Mouse (Mus musculus) C2C12 (cell line): ENCODE measurements around the gene Arl5c.

Source experiments
- CEBPB ChIP-seq: IDR thresholded peaks from one replicate; pipeline ENCODE4 v1.6.1; 2011; ENCODE audit warnings: low read depth, mild to moderate bottlenecking, control low read depth, moderate library complexity
- CTCF ChIP-seq: IDR thresholded peaks from one replicate; pipeline ENCODE4 v1.5.1; 2011; ENCODE audit not compliant: control insufficient read depth, insufficient read depth, insufficient read length
- FOSL1 ChIP-seq: IDR thresholded peaks from one replicate; pipeline ENCODE4 v1.8.0; 2011; ENCODE audit warnings: mild to moderate bottlenecking, low read length; ENCODE audit not compliant: poor library complexity, insufficient read depth, severe bottlenecking
- MAX ChIP-seq: IDR thresholded peaks from one replicate; pipeline ENCODE4 v1.6.1; 2011; ENCODE audit warnings: mild to moderate bottlenecking, control low read depth
- MYOD1 ChIP-seq: IDR thresholded peaks from one replicate; pipeline ENCODE4 v1.6.1; 2011; ENCODE audit warnings: low read depth; ENCODE audit not compliant: control insufficient read depth, insufficient read length
- MYOG ChIP-seq: IDR thresholded peaks from one replicate; pipeline ENCODE4 v1.6.1; 2011; ENCODE audit not compliant: control insufficient read depth, insufficient read length; ENCODE audit errors: extremely low read depth
- USF1 ChIP-seq: IDR thresholded peaks from one replicate; pipeline ENCODE4 v1.6.1; 2011; ENCODE audit warnings: low read depth, mild to moderate bottlenecking, control low read depth, moderate library complexity

DNA sequence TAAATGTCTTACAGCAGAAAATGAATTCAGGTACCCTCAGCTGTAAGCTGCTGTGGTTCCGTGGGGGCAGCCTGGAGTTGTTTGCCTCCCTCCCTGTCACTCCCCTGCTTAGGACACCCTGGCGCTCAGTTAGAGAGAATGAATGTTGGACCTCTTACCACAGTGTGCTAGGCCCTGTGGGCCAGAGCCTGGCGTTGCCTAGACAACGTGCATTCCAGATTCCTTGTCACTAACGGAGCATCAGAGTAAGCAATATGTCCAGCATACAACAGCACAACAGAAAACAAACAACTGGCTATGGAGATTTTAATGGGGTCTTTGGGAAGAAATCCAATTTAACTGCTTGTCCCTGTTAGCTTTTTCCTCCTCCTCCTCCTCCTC is 36.7 kb downstream of the Arl5c start:
- TF ChIP-seq CTCF = no peak
- TF ChIP-seq MYOG = no peak
- TF ChIP-seq MAX = no peak
- no peak for TF ChIP-seq FOSL1
- TF ChIP-seq CEBPB = no peak
- no peak for TF ChIP-seq USF1
- no peak for TF ChIP-seq MYOD1
